Mouse (Mus musculus) left cerebral cortex, adult 18-20 months (tissue): Measurements from ENCODE around the gene Cry1. TPM values are rescaled to one million over a fixed set of nuclear protein-coding genes. Genes with fewer than 3 reads are reported as not detected.

ENCODE experiments used
- DNase-seq, 2 experiments: peaks; one replicate each; pipeline ENCODE4 v3.0.0; 2021 to 2022; ENCODE audit warnings: low spot score in 2 of 2, mixed read lengths in 1 of 2
- total RNA-seq, 2 experiments: library from RNA; stranded (reverse); gene quantifications; 2 replicates each; pipeline ENCODE4 v1.2.3; 2021

The Cry1 gene
- total RNA-seq, 2 experiments from 2014 or later = 23.9 to 33.3 TPM

DNA sequence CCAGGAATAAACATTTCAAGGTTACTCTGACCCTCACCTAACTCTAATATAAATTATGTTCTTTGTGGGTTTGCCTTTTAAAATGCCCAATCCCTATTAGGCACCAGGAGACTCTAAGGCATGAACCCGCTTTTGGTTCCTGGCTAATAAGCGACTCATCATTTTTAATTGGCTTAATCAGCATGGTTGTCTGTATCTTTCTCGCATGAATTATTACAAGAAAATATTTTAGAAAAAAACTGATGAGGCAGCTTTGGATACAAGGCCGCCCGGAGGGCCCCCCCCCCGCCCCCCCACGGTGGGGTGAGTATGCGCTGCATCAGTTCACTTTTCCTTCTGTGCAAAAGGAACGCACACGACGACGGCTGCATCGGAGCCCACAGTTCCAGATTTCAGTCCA is 20.1 kb downstream of the Cry1 start:
- no peak for DNase-seq

DNA sequence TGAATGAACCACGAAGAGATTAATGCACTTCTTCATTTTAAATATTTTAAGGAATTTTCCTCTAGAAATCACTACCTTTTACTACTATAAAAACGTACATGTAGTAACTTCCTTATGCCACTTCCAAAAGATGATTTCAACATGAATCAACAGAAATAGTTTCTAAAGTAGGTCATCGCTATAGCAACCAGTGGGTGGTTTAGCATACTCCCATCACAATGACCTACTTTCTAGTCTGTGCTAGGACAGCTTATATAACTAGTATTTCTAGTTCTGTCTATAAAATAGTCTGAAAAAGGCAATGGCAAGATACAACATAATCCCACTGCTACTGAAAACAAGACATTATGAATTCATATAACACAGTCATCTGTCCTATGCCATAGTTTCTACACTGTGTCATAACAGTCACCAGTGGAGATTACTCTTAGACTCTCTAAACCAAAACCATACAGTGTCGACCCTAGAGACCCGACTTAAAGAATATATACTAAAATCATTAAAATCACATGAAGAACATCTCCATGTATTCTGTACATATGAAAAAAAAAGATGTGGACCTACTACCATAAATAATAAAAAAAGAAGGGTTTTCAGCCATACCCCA is 23.0 kb downstream of the Cry1 start:
- no peak for DNase-seq

DNA sequence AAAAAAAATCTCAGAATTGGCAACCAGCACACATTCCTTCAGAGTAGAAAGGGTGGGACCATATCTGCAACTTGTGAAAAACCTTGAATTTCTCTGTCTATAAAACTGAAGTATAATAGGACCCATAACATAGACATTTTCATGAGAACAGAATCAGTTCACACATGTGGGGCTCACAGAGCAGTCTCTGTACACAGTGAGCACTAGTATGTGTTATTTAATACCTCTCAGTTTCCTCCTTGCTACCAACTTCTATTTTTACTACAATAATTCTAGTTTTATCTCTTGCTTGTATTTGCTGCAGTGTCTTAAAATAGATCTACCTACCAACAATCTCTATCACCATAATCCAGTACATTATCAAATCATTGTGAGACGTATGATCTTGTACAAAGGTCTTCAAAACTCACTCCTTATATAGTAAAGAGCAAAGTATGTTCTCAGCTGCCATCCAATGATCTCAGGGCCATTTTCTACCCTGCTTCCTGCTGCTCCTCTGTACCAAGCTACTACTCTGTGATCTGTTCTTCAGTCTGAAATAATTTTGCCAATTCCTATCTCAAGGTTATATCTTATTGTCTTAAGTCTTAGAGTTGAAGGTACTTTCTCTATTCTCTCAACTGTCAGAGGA is 24.8 kb downstream of the Cry1 start:
- DNase-seq = no peak

- no peak for DNase-seq
Observed at GRCm38 (mm10) chr10:85157451-85157850, 27.4 kb downstream of the Cry1 start.

DNA sequence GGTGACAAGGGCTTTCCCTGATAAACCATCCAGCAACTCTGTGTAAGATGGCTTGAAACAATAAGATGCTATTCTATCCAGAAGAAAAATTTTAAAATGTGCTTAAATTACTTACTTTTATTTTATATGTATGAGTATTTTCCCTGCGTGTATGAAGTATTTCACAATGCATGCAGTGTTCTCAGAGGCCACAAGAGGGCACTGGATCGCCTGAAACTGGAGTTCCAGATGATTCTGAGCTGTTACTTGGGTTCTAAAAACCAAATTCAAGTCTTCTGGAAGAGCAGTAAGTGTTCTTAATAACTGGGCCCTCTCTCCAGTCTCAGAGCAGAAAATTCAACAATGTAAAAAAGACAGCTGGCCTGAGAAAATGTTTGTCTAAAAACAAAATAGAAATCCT is 30.7 kb downstream of the Cry1 start:
- peak; percentile 56 to 78 for DNase-seq

DNA sequence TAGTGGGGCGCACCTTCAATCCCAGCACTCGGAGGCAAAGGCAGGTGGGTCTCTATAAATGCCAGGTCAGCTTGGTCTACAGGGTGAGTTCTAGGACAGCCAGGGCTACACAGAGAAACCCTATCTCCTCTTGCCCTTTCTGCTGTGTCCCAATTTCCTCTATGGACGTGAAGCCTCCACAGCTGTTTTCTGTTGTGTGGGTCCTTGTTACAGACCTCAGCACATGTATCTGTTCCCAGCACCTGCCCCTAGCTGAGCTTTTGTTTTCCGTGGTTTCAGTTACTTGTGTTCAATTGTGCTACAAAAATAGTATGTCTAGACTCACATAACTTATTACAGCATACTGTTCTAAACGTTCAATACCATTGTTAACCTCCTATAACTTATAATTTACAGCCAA is 35.6 kb downstream of the Cry1 start:
- DNase-seq = no peak

DNA sequence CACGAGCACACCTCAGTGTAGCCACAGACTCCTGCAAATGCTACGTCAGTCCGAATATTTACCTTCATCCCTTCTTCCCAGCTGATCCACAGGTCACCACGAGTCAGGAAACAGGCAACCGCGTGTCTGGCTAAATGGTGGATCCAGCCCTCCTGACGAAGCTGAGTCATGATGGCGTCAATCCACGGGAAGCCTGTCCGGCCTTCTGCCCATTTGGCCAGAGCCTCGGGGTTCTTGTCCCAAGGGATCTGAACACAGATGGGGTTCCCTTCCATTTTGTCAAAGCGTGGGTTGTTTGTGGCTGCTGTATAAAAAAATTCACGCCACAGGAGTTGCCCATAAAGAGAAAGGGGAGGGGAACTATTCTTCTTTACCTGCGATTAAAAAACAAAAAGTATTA is 38.6 kb downstream of the Cry1 start:
- DNase-seq = no peak

DNA sequence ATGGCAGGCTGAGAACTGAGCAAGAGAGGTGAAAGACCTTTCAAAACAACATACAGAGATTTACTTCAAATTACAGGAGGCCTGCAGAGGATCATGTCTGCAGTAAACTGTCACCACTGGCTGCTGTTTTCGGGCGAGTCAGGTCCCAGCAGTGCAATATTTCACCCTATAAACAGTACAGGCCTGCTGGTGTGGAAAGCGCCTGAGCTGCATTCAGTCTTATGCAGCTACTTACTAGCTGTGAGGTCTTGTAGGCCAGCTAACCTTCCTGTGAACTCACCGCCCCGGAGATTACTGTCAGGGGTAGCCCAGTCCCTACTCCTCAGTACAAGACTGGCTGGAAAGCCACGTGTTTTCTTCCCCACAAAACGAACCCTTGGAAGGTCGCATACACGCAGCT is 43.4 kb downstream of the Cry1 start:
- DNase-seq = no peak

GRCm38 (mm10) chr10:85136573-85136972 is 48.3 kb downstream of the Cry1 start:
- DNase-seq = no peak

GRCm38 (mm10) chr10:85128453-85128852 is 56.4 kb downstream of the Cry1 start:
- DNase-seq = no peak

- DNase-seq = peak; percentile 92 to 94
Observed at GRCm38 (mm10) chr10:85127395-85128287, 57.2 kb downstream of the Cry1 start, which contains the start of gene Mterf2. Gene Mterf2 (minus strand): TSS chr10:85128027.

- no peak for DNase-seq
Observed at GRCm38 (mm10) chr10:85125184-85125583, 59.7 kb downstream of the Cry1 start.

- DNase-seq = no peak
Observed at GRCm38 (mm10) chr10:85114409-85114808, 70.5 kb downstream of the Cry1 start.

DNA sequence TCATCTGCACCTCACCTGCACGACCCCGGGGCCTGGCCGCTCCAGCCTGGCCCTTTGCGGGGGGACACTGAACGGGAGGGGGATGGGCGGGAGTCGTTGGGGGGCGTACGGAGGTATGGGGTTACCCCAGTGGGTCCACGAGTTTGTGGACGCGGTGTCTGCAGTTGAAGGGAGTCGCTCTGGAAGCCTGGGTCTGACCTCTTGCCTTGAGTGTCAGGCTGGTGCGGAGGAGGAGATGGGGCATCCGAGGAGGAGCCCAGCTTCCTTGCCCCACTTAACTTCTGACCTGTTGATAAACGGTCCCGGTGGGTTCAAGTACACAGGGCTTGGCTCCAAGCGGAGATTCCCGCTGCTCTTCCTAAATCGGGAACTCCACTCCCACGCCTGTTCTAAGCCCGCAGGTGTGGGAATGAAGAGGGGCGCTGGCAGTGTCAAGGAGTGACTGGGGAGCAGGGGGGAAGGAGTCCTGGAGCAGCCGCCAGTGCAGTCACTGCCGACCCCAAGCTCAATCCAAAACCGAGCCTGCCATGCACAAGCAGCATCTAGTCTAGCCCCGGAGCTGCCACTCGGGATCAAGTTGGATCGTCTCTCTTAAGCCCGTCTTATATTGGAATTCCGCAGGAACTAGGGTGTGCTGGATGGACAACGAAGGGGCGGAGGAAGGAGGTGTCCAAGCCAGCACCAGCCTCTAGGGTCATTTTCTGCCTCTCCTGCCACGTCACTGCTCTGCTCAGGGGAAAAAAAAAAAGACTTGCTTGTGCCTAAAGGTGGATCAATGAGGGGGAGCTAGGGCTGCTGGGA is 81.6 kb downstream of the Cry1 start:
- peak; percentile 17 to 39 for DNase-seq

- DNase-seq = peak; percentile 61 to 69
Observed at GRCm38 (mm10) chr10:85102247-85103084, 82.4 kb downstream of the Cry1 start, which contains the start of the genes Fhl4 and Tmem263. Gene Fhl4 (minus strand): TSS chr10:85102495. Gene Tmem263 (plus strand): TSS chr10:85102627.

DNA sequence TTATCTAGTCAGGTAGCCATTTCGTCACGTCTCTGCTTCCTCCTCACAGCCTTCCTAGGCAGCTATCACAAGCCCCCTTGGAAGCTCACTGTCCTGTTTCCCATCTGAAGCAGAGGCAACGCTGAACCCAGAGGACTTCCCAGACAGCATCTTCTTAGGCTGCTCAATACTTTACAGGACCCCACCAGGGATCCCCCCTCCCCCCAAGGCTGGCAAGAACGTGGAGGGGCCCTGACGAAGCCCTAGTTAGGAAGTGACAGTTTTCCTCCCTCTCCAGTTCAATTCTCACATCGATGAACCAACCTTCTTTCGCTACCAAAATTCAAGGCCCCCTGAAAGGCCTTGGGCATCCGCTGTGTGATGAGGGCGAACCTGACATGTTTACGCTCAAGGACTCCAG is 83.0 kb downstream of the Cry1 start:
- DNase-seq = peak in 1 of 2 experiments; percentile 11
